Mouse (Mus musculus) B cell, adult 62 days (primary cell): ENCODE measurements around the gene Smc5. TPM values are rescaled to one million over a fixed set of nuclear protein-coding genes. Genes with fewer than 3 reads are reported as not detected.

ENCODE experiments used
- total RNA-seq: library from RNA; stranded (reverse); gene quantifications from 4 replicates; pipeline ENCODE4 v1.2.4, GENCODE M21; 2023

Smc5 gene
- total RNA-seq = 110 to 138 TPM (median 118 TPM) in 4 replicates

GRCm38 (mm10) chr19:23273355-23274053 lies at the start of gene Smc5:
Smc5 (minus strand) TSS chr19:23273897.

Other genes with a start within 250 kb of the Smc5 start
- gene Klf9, start 132.7 kb downstream of the Smc5 start, total RNA-seq = 21.8 to 23.7 TPM (median 22.6 TPM) in 4 replicates
- gene Mamdc2, start 174.5 kb upstream of the Smc5 start, total RNA-seq = not detected in 4 replicates